Mouse (Mus musculus): ENCODE data around the gene Phldb1.
"Not testable (repeated sequence)": the region's sequence is repeated elsewhere in the genome, so short reads cannot be mapped to it uniquely, and the experiment has no call there.

Phldb1 gene

DNA sequence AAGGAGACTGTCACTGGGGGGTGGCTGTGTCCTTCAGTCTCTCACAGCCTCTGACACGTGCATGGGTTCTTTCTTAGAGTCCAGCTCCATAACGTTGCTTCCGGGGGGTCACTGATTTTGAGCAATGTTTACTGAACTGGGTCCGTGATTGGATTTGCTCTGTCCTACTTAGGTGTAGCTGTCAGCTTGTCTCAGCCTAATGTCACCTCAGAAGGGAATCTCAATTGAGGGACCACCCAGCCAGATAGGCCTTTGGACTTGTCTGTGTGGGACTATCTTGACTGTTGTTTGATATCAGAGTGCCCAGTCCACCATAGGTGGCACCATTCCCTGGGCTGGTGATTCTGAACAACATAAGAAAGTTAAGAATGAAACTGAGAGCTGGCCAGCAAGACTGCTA is 81.1 kb downstream of the Phldb1 start:
- DNase-seq (ENCODE audit: low read depth, low spot score) = no peak

DNA sequence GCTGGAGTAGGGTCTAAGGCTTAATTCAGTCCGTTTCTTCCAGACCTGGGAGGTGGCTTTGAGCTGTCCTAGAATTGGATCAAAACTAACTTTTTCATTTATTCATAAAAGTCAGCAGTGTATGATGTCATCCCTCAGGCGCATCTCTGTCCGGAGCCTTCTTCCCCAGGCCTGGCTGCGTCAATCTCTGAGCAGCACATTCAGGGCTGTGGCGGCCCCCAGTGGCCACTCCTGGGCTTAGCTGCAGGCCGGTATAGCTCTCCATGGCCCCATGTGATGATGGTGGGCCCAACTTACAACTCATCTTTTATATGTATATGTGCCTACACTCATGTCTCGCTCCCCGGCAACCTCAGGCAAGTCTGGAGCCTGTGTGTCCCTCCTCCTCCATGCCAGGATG is 83.0 kb downstream of the Phldb1 start:
- DNase-seq (ENCODE audit: low read depth, low spot score) = no peak

DNA sequence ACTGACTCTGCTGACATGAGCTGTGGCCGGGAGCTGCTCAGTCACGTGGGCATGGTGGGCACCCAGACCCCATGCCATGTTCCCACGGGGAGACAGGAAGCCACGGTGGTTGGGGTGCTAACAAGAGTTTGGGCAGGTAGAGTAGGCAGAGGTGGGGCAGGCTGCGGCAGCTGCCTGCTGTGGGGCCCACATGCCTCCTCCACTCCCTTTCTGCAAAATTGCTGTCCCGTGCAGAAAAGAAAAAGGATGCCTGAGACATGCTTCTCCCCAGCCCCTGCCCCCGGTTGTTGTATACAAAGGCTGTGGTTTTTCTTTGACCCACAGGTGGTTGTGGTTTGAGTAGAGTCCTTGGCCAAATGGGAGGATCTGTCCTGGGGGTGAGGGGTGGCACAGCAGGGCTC is 86.1 kb downstream of the Phldb1 start:
- no peak for DNase-seq (ENCODE audit: low read depth, low spot score)

DNA sequence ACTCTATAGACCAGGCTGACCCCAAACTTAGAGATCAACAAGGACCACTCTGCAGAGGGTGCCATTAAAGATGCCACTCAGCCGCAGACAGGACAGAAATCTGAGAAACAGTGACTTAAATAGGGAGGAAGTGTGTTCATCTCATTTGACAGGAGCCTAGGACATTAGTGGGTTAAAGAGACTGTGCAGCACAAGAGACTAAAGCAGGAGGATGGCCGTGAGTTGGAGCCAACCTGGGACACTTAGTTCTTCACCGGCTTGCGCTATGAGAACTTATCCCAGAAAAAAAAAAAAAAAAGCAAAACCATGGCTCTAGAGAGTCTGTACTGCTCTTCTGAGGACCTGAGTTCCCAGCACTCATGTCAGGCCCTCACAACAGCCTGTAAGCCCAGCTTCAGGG is 87.3 kb downstream of the Phldb1 start:
- no peak for DNase-seq (ENCODE audit: low read depth, low spot score)

DNA sequence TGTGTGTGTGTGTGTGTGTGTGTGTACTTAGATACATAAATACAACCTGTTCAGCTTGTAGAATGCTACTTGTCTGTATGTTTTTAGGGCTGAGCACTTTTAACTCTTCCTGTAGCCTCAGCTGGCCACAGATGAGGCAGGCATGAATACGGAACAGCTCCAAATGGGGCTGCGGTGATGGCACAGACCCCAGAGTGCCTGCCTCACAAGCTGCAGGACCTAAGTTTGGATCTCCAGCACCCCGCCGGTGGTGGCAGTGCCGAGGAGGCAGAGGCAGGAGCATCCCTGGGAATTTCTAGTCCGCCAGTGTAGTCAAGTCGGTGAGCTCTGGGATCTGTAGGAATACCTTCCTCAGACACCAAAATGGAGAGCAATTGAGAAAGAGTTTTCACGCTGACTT is 88.0 kb downstream of the Phldb1 start:
- no peak for DNase-seq (ENCODE audit: low read depth, low spot score)

DNA sequence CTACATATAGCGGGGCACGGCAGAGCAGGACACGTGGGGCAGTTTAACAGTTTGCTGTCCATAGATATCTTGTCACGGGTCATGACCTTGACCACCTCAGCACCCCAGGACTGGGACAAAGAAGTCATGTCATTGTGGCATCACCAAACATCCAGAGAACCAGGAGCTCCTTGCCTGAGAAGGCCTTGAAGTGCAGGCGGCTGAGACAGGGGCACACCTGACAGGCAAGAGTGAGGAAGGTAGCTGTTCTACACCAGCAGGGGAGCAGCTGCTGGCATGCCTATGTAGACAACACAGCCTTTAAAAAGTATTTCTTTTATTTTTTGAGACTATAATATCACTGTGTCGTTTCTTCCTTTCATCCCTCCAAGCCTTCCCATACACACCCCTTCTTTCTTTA is 88.6 kb downstream of the Phldb1 start:
- DNase-seq (ENCODE audit: low read depth, low spot score) = no peak

DNA sequence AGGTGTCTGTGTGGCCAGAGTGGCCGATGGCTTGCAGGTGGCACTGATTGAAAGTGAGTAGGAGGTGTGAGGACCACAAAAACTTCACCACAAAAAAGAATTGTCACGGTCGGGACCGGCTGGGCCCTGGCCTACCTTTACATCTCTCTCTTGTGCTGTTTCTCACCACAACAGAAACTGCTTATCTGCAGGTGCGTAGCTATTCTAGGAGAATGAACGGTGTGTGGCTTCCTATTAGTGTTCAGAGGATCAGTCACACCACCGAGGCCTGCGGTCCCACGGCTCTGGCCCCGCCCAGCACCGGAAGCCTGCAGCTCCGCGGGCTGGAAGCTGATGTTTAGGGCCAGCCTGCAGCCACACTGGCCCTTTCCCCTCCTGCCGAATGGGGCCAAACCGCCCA is 89.1 kb downstream of the Phldb1 start:
- DNase-seq (ENCODE audit: low read depth, low spot score) = no peak

DNA sequence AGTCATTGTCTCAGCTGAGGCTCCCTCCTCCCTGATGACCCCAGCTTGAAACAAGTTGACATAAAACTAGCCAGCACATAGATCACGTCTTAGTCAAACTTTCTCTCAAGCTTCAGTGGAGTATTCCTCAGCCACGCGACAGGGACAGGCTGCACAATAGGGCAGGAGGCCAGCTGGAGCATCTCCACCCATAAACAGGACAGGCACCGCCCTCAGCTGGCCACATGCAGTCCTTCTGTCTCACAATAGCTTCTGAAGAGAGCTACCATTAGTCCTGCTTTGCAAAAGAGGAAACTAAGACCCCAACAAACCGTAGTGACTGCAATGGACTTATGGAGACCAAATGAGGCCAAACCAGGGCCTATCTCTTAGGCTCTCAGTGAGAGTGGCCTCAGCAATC is 89.5 kb downstream of the Phldb1 start:
- no peak for DNase-seq (ENCODE audit: low read depth, low spot score)

DNA sequence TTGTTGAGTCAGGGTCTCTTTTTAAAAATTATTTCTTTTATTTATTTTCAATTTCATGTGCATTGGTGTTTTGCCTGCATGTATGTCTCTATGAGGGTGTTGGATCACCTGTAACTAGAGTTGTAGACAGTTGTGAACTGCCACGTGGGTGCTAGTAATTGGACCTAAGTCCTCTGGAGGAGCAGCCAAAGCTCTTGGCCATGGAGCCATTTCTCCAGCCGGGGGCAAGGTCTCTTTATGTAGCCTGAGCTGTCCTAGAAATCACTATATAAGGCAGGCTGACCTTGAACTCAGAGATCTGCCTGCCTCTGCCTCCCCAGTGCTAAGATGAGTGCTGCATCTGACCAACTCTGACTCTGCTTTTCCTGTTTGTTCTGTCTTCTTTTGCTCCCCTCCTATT is 90.8 kb downstream of the Phldb1 start:
- no peak for DNase-seq (ENCODE audit: low read depth, low spot score)

DNA sequence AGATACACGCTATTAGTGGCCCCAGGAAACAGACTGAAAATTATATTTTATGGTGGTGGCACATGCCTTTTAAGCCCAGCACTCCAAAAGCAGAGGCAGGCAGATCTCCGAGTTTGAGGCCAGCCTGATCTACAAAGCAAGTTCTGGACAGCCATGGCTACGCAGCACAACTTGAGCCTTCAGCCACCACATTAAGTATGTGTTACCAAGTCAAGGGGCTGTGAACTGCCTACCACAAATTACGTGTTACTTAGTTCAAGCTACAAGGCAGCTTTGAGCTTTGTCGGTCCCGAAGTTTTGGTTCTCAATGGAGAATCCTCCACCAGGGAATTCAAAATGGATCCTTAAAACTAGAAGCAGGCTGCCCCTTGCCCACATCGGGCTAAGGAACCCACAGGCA is 91.9 kb downstream of the Phldb1 start:
- no peak for DNase-seq (ENCODE audit: low read depth, low spot score)

DNA sequence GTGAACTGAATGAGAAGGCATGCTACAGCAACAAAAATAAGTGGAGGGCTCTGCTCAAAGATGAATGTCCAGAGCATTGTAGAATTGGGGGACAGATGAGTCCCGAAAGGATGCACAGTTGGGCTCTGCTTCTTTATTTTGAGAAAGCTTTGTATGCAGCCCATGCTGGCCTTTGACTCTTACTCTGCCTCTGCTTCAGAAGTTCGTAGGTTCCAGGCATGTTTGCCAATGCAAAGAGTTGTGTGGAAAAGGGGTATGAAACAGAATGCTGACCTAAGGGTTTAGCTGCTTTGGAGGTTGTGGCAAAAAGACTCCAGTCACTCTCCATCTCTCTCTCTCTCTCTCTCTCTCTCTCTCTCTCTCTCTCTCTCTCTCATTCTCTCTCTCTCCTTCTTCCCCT is 93.4 kb downstream of the Phldb1 start:
- DNase-seq (ENCODE audit: low read depth, low spot score) = no peak

DNA sequence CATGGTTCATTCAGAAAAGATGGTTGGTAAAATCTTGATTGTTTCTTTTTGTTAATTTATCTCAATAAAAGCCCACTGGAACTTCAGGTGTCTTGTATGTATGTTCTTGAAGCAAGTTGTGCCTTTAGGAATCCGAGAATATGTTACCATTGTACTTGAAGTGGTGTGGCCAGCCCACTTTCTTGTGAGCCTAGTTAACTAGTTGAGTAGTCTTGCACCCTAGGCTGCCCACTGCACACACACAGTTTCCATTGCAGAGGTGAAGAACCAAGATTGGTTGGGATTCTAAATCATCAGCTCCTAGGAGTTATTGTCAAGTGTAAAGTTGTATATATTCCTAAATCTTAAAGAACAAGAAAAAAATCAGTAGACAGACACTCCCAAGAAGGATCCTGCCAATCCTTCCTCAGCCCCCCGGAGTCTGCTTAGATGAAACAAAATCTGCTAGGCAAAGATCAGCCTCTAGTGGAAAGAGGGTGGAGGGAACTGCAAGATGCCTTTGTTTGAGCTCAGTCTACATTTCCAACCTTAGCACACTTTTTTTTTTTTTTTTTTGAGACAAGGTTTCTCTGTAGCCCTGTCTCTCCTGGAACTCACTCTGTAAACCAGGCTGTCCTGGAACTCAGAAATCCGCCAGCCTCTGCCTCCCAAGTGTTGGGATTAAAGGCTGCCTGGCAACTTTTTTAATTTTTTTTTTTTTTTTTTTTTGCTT is 94.2 kb downstream of the Phldb1 start:
- DNase-seq (ENCODE audit: low read depth, low spot score) = no peak

DNA sequence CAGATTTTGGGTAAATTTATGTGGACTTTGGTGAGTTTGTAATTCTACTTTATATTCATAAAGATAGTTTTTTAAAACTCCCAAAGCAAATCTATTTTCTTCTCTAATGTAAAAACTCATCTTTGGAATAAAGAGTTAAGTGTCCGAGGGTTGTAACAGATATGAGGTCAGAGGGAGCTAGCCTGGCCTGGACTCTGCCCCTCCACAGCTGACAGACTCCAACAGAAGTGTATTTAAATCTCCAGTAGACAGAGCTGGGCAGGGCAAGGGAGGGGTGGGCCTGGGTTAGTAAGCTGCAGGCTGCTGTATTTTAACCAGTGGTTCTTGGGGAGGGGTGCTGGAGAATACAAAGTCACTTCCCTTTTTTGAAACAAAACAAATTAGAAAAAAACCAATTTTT is 95.0 kb downstream of the Phldb1 start:
- DNase-seq (ENCODE audit: low read depth, low spot score) = not testable (repeated sequence)

DNA sequence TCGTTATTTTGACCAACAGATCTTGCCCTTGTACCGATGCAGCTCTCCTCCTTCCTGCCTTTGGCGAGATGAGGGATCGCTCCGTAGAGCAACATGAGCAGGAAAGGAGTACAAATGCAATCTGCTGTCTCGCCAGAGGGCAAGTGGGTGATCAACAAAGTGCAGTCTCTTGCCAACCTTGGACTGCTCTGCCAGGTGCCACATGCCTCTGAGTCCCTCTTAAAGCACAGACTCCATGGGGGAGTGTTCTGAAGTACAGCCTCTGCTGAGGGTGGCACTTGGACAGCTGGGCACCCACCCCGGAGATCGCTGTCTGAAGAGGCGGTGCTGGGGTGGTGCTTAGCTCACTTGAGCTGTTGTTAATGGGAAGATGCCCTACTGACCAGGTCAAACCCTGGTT is 96.3 kb downstream of the Phldb1 start:
- DNase-seq (ENCODE audit: low read depth, low spot score) = not testable (repeated sequence)

DNA sequence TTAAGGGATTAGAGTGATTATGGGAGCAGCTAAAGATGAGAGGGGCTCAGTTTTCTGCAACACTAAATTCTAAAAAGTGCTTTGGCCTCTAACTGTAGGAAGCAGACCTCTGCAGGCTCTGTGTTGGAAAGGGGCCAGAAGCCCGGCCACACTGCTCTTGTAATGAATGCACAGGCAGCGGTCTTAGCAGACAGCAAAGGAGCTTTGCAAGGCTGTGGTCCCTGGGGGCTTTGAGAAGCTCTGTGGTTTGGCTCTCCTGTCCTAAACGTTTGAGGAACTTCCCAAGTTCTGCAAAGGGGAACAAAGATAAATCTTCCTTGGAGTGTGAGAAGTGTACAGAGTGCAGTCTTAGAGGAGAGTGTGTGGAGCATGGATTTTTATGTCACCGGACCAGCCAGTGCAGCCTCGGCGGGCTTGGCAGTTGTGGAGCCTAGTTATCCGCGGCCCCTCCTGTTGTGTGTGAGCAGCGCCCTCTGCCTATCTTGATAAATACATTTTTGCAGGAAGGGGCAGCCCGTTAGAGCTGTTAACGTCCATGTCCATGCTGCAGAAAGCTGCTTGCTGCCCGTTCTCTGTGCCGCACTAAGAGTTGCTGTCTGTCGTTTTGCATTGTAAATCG is 97.3 kb downstream of the Phldb1 start:
- DNase-seq (ENCODE audit: low read depth, low spot score) = no peak
